Mouse (Mus musculus) small intestine, adult 2 months (tissue): ENCODE measurements around the gene Ddah1.

Source experiments
- CTCF ChIP-seq: fragments of 200-500 bp; IDR thresholded peaks from 2 replicates; pipeline ENCODE4 v1.5.1; 2012; ENCODE audit warnings: low read depth, mild to moderate bottlenecking, control low read depth, inconsistent platforms, low read length, moderate library complexity, mixed read lengths; ENCODE audit not compliant: insufficient replicate concordance, insufficient read length; ENCODE audit errors: extremely low read depth
- POLR2A ChIP-seq: fragments of 200-500 bp; IDR thresholded peaks from 2 replicates; pipeline ENCODE4 v1.6.1; 2012; ENCODE audit warnings: low read depth, mild to moderate bottlenecking, control low read depth, inconsistent platforms, low read length, moderate library complexity

DNA sequence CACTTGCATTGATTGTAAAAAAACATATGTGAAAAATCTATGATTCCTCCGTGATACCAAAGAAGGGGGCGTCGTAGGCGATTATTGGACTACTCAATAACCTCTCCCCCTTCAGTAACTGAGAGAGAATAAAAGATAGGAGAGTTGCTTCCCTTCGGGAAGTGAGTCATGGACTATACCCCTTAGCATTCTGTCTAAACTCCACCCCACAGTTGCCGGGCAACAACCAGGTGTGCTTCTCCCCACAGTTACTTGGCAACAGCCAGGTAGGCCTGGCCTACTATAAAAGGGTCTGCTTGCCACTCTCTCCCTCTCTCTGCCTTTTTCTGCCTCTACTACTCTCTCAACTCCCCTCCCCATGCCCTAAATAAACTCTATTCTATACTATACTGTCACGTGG lies 42.6 kb upstream of the Ddah1 start:
- no peak for TF ChIP-seq CTCF
- no peak for TF ChIP-seq POLR2A
